Mouse (Mus musculus) neural tube, embryonic 12.5 days (tissue): ENCODE measurements around the gene Pnmal1. TPM values are rescaled to one million over a fixed set of nuclear protein-coding genes. Genes with fewer than 3 reads are reported as not detected.
A peak's percentile ranks its signal among the peaks of the same experiment; 100 is the strongest.
"Not testable (repeated sequence)": the region's sequence is repeated elsewhere in the genome, so short reads cannot be mapped to it uniquely, and the experiment has no call there.

Source experiments
- ATAC-seq: fragments of 200-750 bp; cut with Nextera tagmentation; 2 replicates; pipeline ENCODE4 v1.8.0; 2017; ENCODE audit warnings: low read depth, mild to moderate bottlenecking, moderate TSS enrichment, moderate library complexity; ENCODE audit not compliant: low FRiP score
- H3K27ac ChIP-seq: fragments of 300-500 bp; sonication (generic); 2 replicates; pipeline ENCODE4 v1.5.1; 2016
- H3K27me3 ChIP-seq: fragments of 300-500 bp; sonication (generic); replicated peaks from 2 replicates; pipeline ENCODE4 v1.6.1; 2016; ENCODE audit warnings: mild to moderate bottlenecking
- H3K36me3 ChIP-seq: fragments of 300-500 bp; sonication (generic); 2 replicates; pipeline ENCODE4 v1.6.1; 2016; ENCODE audit warnings: mild to moderate bottlenecking
- H3K4me1 ChIP-seq: fragments of 300-500 bp; sonication (generic); 2 replicates; pipeline ENCODE4 v1.6.1; 2016
- H3K4me2 ChIP-seq: fragments of 300-500 bp; sonication (generic); replicated peaks from 2 replicates; pipeline ENCODE4 v1.6.1; 2016; ENCODE audit warnings: mild to moderate bottlenecking
- H3K4me3 ChIP-seq: fragments of 300-500 bp; sonication (generic); 2 replicates; pipeline ENCODE4 v1.5.1; 2016
- H3K9ac ChIP-seq: fragments of 300-500 bp; sonication (generic); 2 replicates; pipeline ENCODE4 v1.6.1; 2016; ENCODE audit warnings: mild to moderate bottlenecking
- H3K9me3 ChIP-seq: fragments of 300-500 bp; sonication (generic); 2 replicates; pipeline ENCODE4 v1.6.1; 2016; ENCODE audit warnings: mild to moderate bottlenecking
- WGBS: fragments of 180-500 bp; shearing (Covaris S2); methylation state at CpG from one replicate; pipeline ENCODE4 v1.1.7; 2016; 5-methylcytosine and 5-hydroxymethylcytosine counted together
- polyA plus RNA-seq: library from polyadenylated mRNA; unstranded; fragments of >200 nt; fragmentation: Nextera tagmentation; extraction: Ambion mirVana; gene quantifications from 2 replicates; pipeline ENCODE4 v1.2.1, GENCODE M21; 2016

The Pnmal1 gene
- polyA plus RNA-seq, 1 experiment from 2014 or later = 25.6 TPM

- Histone ChIP-seq H3K27ac (no peak overlapping the region), H3K4me2 (peak overlapping the region; percentile 64), H3K36me3 (no peaks in the 10 kb centered on the region), H3K9ac (no peak overlapping the region), H3K4me3 (no peak overlapping the region), H3K9me3 (no peaks in the 10 kb centered on the region), H3K27me3 (peaks cover 49% of the 10 kb centered on the region), H3K4me1 (peaks cover 49% of the 10 kb centered on the region)
- ATAC-seq = no peak
- WGBS = 51% methylated on average over 8 of the region's 8 CpGs
Measured at GRCm38 (mm10) chr7:16948923-16949458, 10.5 kb upstream of the Pnmal1 start.

- Histone ChIP-seq H3K27me3 (peaks cover 47% of the 10 kb centered on the region), H3K9ac (0 out of 2 replicates have a peak overlapping the region, but pooled peaks have one; percentile 18), H3K36me3 (no peaks in the 10 kb centered on the region), H3K4me1 (peaks cover 44% of the 10 kb centered on the region), H3K27ac (no peak overlapping the region; the same call in 1 of the 2 replicates), H3K4me3 (peak overlapping the region; percentile 15; the same call in 1 of the 2 replicates), H3K9me3 (no peaks in the 10 kb centered on the region), H3K4me2 (peak overlapping the region; percentile 64)
- 12% methylated on average over 29 of the region's 29 CpGs for WGBS
- ATAC-seq = peak; percentile 27; the same call in 1 of the 2 replicates
Measured at GRCm38 (mm10) chr7:16949908-16950841, 9.3 kb upstream of the Pnmal1 start.

- Histone ChIP-seq H3K27ac (no peak overlapping the region), H3K4me3 (no peak overlapping the region), H3K4me2 (peak overlapping the region; percentile 16; the same call in 1 of the 2 replicates), H3K9ac (no peak overlapping the region), H3K36me3 (no peaks in the 10 kb centered on the region), H3K4me1 (peaks cover 38% of the 10 kb centered on the region), H3K27me3 (peaks cover 38% of the 10 kb centered on the region), H3K9me3 (no peaks in the 10 kb centered on the region)
- ATAC-seq = peak; percentile 54
- WGBS = 28% methylated on average over 18 of the region's 18 CpGs
Measured at GRCm38 (mm10) chr7:16950861-16951635, 8.4 kb upstream of the Pnmal1 start.

- H3K4me2 ChIP-seq, H3K36me3 ChIP-seq, H3K4me3 ChIP-seq, H3K9ac ChIP-seq, H3K9me3 ChIP-seq, H3K27ac ChIP-seq, ATAC-seq: not testable (repeated sequence)
- Histone ChIP-seq H3K27me3 (peaks cover 11% of the 10 kb centered on the region; the same call in 1 of the 2 replicates), H3K4me1 (peaks cover 17% of the 10 kb centered on the region)
- WGBS = 70% methylated on average over 2 of the region's 2 CpGs
Measured at GRCm38 (mm10) chr7:16953776-16954175, 5.7 kb upstream of the Pnmal1 start.

- no peak overlapping the region for H3K4me2 ChIP-seq
- H3K4me3 ChIP-seq = no peak overlapping the region
- WGBS = 88% methylated on average over 4 of the region's 4 CpGs
- no peak overlapping the region for H3K9ac ChIP-seq
- H3K36me3 ChIP-seq = no peaks in the 10 kb centered on the region
- no peak for ATAC-seq
- H3K27ac ChIP-seq = no peak overlapping the region
- no peaks in the 10 kb centered on the region for H3K9me3 ChIP-seq
- peaks cover 17% of the 10 kb centered on the region for H3K4me1 ChIP-seq
- no peaks in the 10 kb centered on the region for H3K27me3 ChIP-seq
Measured at GRCm38 (mm10) chr7:16955712-16956111, 3.8 kb upstream of the Pnmal1 start.

GRCm38 (mm10) chr7:16956410-16957265, 2.8 kb upstream of the Pnmal1 start:
- H3K9ac ChIP-seq = no peak overlapping the region
- ATAC-seq = no peak
- H3K4me1 ChIP-seq = peaks cover 21% of the 10 kb centered on the region

GRCm38 (mm10) chr7:16961678-16962077, 2.2 kb downstream of the Pnmal1 start:
- H3K27ac ChIP-seq = no peak overlapping the region
- H3K9ac ChIP-seq = no peak overlapping the region
- no peaks in the 10 kb centered on the region for H3K36me3 ChIP-seq
- H3K4me1 ChIP-seq = peaks cover 23% of the 10 kb centered on the region
- WGBS = 80% methylated on average over 5 of the region's 5 CpGs
- H3K4me2 ChIP-seq = peak overlapping the region; percentile 69; the same call in 1 of the 2 replicates
- ATAC-seq = no peak
- H3K9me3 ChIP-seq = no peaks in the 10 kb centered on the region
- no peaks in the 10 kb centered on the region for H3K27me3 ChIP-seq
- no peak overlapping the region for H3K4me3 ChIP-seq

More at GRCm38 (mm10) chr7:16956410-16957265, 2.8 kb upstream of the Pnmal1 start:
- Histone ChIP-seq H3K4me2 (peak overlapping the region; percentile 10), H3K27me3 (no peaks in the 10 kb centered on the region), H3K27ac (no peak overlapping the region), H3K4me3 (no peak overlapping the region), H3K9me3 (no peaks in the 10 kb centered on the region), H3K36me3 (no peaks in the 10 kb centered on the region)
- 43% methylated on average over 15 of the region's 15 CpGs for WGBS

GRCm38 (mm10) chr7:16968414-16968813, 8.9 kb downstream of the Pnmal1 start:
- Histone ChIP-seq H3K4me3 (no peak overlapping the region), H3K27me3 (no peaks in the 10 kb centered on the region), H3K27ac (no peak overlapping the region), H3K4me2 (no peak overlapping the region), H3K9me3 (no peaks in the 10 kb centered on the region), H3K9ac (no peak overlapping the region), H3K4me1 (no peaks in the 10 kb centered on the region), H3K36me3 (no peaks in the 10 kb centered on the region)
- WGBS = 89% methylated on average over 6 of the region's 6 CpGs
- no peak for ATAC-seq

GRCm38 (mm10) chr7:16971160-16971559, 11.7 kb downstream of the Pnmal1 start:
- ATAC-seq = no peak
- Histone ChIP-seq H3K4me3 (no peak overlapping the region), H3K27me3 (no peaks in the 10 kb centered on the region), H3K36me3 (no peaks in the 10 kb centered on the region), H3K27ac (no peak overlapping the region), H3K9me3 (no peaks in the 10 kb centered on the region), H3K4me2 (no peak overlapping the region), H3K9ac (no peak overlapping the region), H3K4me1 (no peaks in the 10 kb centered on the region)
- 94% methylated on average over 3 of the region's 3 CpGs for WGBS

GRCm38 (mm10) chr7:16974018-16974417, 14.5 kb downstream of the Pnmal1 start:
- WGBS = 32% methylated on average over 6 of the region's 6 CpGs
- Histone ChIP-seq H3K9me3 (no peaks in the 10 kb centered on the region), H3K27ac (no peak overlapping the region), H3K4me3 (no peak overlapping the region), H3K27me3 (no peaks in the 10 kb centered on the region), H3K4me2 (no peak overlapping the region), H3K4me1 (no peaks in the 10 kb centered on the region), H3K36me3 (no peaks in the 10 kb centered on the region), H3K9ac (no peak overlapping the region)
- ATAC-seq = no peak

- H3K27me3 ChIP-seq = no peaks in the 10 kb centered on the region
- no peaks in the 10 kb centered on the region for H3K9me3 ChIP-seq
- no peak for ATAC-seq
- H3K9ac ChIP-seq = no peak overlapping the region
- no peak overlapping the region for H3K4me3 ChIP-seq
- no peak overlapping the region for H3K4me2 ChIP-seq
- H3K36me3 ChIP-seq = no peaks in the 10 kb centered on the region
- WGBS = 68% methylated on average over 8 of the region's 8 CpGs
- H3K27ac ChIP-seq = no peak overlapping the region
- 0 out of 2 replicates have a peak, but pooled peaks cover 7% of the 10 kb centered on the region for H3K4me1 ChIP-seq
Measured at GRCm38 (mm10) chr7:16976298-16976697, 16.8 kb downstream of the Pnmal1 start.
